Mouse (Mus musculus): ENCODE results near the gene Nxph4. TPM values are rescaled to one million over a fixed set of nuclear protein-coding genes. Genes with fewer than 3 reads are reported as not detected.

The Nxph4 gene
- polyA plus RNA-seq, 1 experiment from 2014 or later, result 1.9 TPM

DNA sequence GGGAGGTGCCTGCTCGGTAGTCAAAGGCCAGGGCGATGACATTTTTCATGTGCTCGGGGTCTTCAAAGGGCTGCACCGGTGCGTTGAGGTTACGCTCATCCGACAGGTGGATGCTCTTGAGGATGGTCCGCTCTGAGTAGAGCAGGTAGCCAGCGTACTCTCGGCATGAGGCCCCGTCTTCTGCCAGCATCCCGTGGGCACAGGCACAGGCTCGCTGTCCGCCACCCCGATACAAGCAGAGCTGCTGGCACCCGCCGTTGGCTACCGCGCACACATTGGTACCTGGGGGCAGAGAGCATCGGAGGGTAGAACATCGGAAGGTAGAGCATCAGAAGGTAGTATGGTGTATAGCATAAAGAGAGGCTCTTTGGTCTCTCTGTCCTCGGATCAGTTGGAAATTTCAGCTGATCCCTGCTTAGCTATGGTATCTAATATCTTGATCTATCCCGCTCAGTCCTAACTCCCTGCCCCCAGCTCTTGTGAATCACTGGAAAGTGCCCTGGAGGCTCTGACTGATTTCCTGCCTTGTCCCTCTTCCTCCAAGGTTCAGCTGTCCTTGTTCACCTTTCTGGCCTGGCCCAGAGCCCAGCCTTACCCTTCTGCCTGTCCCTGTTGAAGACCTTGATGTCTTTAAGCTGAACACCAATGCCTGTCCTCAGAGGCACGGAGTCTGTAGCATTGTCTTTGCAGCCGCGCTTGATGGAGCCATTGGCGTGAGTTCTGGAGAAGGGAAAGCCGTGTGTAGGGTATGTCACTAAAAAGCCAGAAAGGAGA, 32.4 kb upstream of the Nxph4 start:
- WGBS, result 91% methylated on average over 28 of the region's 28 CpGs
- no peak overlapping the region for H3K9ac ChIP-seq
- no peak for ATAC-seq (ENCODE audit: borderline replicate concordance, extremely low read depth, low FRiP score, low TSS enrichment)
- no peaks in the 10 kb centered on the region for H3K27me3 ChIP-seq
- H3K4me3 ChIP-seq, result no peak overlapping the region
- H3K36me3 ChIP-seq, result peaks cover 61% of the 10 kb centered on the region
- no peak overlapping the region for H3K27ac ChIP-seq
- peaks cover 22% of the 10 kb centered on the region for H3K4me1 ChIP-seq
- H3K9me3 ChIP-seq, result no peaks in the 10 kb centered on the region
- no peak overlapping the region for H3K4me2 ChIP-seq

DNA sequence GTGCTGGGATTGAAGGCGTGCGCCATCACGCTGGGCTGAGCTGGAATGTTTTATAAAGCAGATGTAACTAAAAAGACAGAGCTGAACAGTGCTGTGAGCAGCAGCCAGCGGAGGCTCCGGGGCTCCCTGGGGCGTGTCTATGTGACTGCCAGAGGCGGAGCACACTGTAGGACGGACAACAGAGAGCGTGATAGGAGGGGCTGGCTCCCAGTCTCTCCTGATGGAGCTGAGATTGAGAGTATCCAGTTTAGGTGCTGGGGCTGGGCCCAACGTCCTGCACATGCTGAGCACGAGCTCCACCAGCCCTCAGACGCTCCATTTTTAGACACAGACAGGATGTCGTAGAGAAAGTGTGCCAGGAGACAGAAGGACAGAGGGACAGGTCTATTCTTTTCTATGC, 29.9 kb upstream of the Nxph4 start:
- peaks cover 13% of the 10 kb centered on the region for H3K4me1 ChIP-seq
- H3K9me3 ChIP-seq, result no peaks in the 10 kb centered on the region
- H3K27ac ChIP-seq, result peak overlapping the region; percentile 46
- H3K36me3 ChIP-seq, result peaks cover 71% of the 10 kb centered on the region
- ATAC-seq (ENCODE audit: borderline replicate concordance, extremely low read depth, low FRiP score, low TSS enrichment), result peak; percentile 84
- H3K27me3 ChIP-seq, result no peaks in the 10 kb centered on the region
- WGBS, result 21% methylated on average over 13 of the region's 13 CpGs
- H3K4me3 ChIP-seq, result no peak overlapping the region
- H3K4me2 ChIP-seq, result no peak overlapping the region; the same call in 1 of the 2 replicates
- no peak overlapping the region for H3K9ac ChIP-seq

DNA sequence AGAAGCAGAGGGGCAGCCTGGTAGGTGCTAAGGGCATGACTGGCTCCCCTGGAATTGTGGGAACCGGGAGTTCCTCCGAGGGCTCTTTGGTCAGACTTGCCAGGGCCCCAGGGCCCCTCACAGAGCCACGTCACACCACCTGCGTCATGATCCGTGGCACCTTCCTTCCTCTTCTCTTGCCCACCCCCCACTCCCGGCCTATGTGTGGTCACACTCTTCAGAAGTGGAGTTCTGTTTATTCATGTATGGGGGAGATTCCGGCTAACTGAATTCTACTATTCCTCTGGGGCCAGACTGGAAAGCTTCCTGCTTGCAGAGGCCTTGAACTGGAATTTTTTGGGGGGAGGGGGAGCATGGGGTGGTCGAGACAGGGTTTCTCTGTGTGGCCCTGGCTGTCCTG, 29.5 kb upstream of the Nxph4 start:
- no peak overlapping the region for H3K9ac ChIP-seq
- no peak overlapping the region; the same call in 1 of the 2 replicates for H3K4me2 ChIP-seq
- H3K4me3 ChIP-seq, result no peak overlapping the region
- H3K9me3 ChIP-seq, result no peaks in the 10 kb centered on the region
- ATAC-seq (ENCODE audit: borderline replicate concordance, extremely low read depth, low FRiP score, low TSS enrichment), result peak; percentile 43; the same call in 1 of the 2 replicates
- WGBS, result 35% methylated on average over 8 of the region's 8 CpGs
- H3K27ac ChIP-seq, result peak overlapping the region; percentile 46
- peaks cover 73% of the 10 kb centered on the region for H3K36me3 ChIP-seq
- H3K4me1 ChIP-seq, result peaks cover 13% of the 10 kb centered on the region
- H3K27me3 ChIP-seq, result no peaks in the 10 kb centered on the region

DNA sequence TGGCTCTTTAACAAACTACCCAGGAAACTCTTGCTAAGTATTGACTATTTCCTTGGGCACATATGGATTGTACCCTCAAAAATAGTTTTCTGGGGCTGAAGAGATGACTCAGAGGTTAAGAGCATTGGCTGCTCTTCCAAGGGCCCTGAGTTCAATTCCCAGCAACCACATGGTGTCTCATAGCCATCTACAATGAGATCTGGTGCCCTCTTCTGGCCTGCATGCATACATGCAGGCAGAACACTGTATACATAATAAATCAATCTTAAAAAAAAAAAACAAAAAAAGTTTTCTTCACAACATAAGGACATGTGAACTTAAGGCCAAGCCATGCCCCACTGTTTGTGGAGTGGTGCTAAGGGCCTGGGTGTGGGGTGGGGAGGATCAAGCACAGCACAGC, 26.8 kb upstream of the Nxph4 start:
- no peak overlapping the region for H3K9ac ChIP-seq
- H3K4me3 ChIP-seq, result no peak overlapping the region
- H3K4me2 ChIP-seq, result no peak overlapping the region
- ATAC-seq (ENCODE audit: borderline replicate concordance, extremely low read depth, low FRiP score, low TSS enrichment), result no peak
- no peak overlapping the region for H3K27ac ChIP-seq
- peaks cover 13% of the 10 kb centered on the region for H3K4me1 ChIP-seq
- H3K36me3 ChIP-seq, result peaks cover 78% of the 10 kb centered on the region
- H3K9me3 ChIP-seq, result no peaks in the 10 kb centered on the region
- H3K27me3 ChIP-seq, result no peaks in the 10 kb centered on the region

DNA sequence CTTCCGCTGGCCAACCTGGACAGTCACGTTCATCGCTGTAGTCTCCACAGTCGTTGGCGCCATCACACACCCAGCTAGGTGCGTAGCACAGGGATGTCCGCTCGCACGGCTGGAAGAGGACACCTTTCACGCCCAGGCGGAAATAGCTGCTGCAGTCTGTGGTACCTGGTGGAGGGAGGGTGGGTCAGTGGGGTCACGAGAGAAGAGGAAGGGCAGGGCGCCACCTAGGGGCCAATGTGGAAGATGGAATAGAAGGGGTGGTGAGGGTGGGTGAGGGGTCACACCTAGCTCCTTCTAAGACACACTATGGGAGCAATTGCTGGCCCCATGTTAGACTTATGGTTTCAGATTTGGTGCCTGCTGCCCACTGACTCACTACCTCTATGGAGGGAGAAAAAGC, 23.0 kb upstream of the Nxph4 start:
- no peak overlapping the region for H3K27ac ChIP-seq
- H3K9ac ChIP-seq, result no peak overlapping the region
- H3K9me3 ChIP-seq, result no peaks in the 10 kb centered on the region
- 83% methylated on average over 13 of the region's 13 CpGs for WGBS
- no peak overlapping the region for H3K4me2 ChIP-seq
- no peaks in the 10 kb centered on the region for H3K4me1 ChIP-seq
- H3K36me3 ChIP-seq, result peaks cover 93% of the 10 kb centered on the region
- H3K4me3 ChIP-seq, result no peak overlapping the region
- no peaks in the 10 kb centered on the region for H3K27me3 ChIP-seq
- ATAC-seq (ENCODE audit: borderline replicate concordance, extremely low read depth, low FRiP score, low TSS enrichment), result no peak

DNA sequence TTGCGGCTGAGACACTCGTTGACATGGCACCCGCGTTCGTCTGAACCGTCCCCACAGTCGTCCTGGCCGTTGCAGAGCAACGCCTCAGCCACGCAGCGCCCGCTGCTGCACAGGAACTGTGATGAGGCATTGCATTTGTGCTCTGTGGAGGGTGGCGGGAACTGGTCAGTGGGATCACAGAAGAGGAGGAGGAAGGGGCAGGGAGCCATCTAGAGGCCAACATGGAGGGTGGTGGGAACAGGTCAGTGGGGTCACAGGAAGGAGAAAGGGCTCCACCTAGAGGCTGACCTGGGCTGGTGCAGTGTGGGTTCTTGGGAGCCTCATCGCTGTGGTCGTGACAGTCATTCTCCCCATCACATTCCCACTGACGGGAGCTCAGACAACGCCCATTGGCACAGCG, 21.3 kb upstream of the Nxph4 start:
- Histone ChIP-seq H3K4me2 (no peak overlapping the region), H3K4me3 (no peak overlapping the region), H3K27ac (no peak overlapping the region), H3K9ac (no peak overlapping the region), H3K27me3 (no peaks in the 10 kb centered on the region), H3K4me1 (no peaks in the 10 kb centered on the region), H3K36me3 (peaks cover 88% of the 10 kb centered on the region), H3K9me3 (no peaks in the 10 kb centered on the region)
- WGBS, result 67% methylated on average over 18 of the region's 18 CpGs
- no peak for ATAC-seq (ENCODE audit: borderline replicate concordance, extremely low read depth, low FRiP score, low TSS enrichment)

DNA sequence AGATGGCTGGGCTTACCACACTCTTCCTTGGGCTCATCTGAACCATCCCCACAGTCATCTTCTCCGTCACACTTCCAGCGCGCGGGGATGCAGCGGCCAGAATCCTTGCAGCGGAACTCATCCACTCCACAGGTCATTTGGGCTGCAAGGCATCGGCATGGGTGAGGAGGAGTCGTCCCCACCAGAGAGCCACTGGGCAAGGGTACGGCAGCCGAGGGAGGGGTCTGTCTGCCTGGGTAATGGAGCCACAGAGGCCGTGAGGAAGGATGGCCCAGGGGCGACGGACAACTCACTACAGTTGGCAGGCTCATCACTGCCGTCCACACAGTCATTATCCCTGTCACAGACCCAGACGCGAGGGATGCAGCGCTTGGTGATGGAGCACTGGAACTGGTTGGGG, 15.5 kb upstream of the Nxph4 start:
- Histone ChIP-seq H3K36me3 (peaks cover 85% of the 10 kb centered on the region), H3K9me3 (no peaks in the 10 kb centered on the region), H3K9ac (no peak overlapping the region), H3K27me3 (no peaks in the 10 kb centered on the region), H3K4me2 (no peak overlapping the region), H3K4me3 (no peak overlapping the region), H3K27ac (no peak overlapping the region), H3K4me1 (no peaks in the 10 kb centered on the region)
- ATAC-seq (ENCODE audit: borderline replicate concordance, extremely low read depth, low FRiP score, low TSS enrichment), result no peak
- WGBS, result 82% methylated on average over 17 of the region's 17 CpGs

DNA sequence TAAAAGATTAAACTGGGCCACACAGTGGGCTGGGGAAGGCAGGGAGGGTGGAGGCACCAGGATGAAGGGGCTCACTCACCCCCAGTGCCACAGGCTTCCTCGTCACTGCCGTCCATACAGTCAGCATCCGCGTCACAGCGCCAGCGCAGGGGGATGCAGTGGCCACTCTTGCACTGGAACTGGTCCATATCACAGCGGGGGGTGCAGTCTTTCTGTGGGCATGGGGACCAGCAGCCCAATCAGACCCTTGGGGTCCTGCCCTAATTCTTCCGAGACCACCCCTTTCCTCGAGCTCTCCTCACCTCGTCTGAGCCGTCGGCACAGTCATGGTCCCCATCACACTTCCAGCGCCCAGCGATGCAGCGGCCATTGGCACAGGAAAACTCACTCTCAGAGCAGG, 13.9 kb upstream of the Nxph4 start:
- Histone ChIP-seq H3K4me1 (no peaks in the 10 kb centered on the region), H3K9ac (no peak overlapping the region), H3K27ac (no peak overlapping the region), H3K4me2 (no peak overlapping the region), H3K9me3 (no peaks in the 10 kb centered on the region), H3K4me3 (no peak overlapping the region), H3K36me3 (peaks cover 77% of the 10 kb centered on the region), H3K27me3 (no peaks in the 10 kb centered on the region)
- no peak for ATAC-seq (ENCODE audit: borderline replicate concordance, extremely low read depth, low FRiP score, low TSS enrichment)
- 95% methylated on average over 15 of the region's 15 CpGs for WGBS

DNA sequence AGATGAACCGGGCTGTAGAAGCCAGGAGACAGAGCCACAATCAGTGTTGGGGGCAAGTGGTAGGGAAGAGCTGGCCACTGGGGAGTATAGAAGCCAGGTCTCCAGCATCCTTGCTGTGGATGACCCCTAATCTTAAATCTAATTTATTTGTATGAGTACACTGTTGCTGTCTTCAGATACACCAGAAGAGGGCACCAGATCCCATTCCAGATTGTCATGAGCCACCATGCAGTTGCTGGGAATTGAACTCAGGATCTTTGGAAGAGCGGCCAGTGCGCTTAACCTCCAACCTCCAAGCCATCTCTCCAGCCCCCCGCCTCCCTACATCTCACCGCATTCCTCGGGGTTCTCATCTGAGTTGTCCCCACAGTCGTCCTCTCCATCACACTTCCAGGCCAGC, 12.1 kb upstream of the Nxph4 start:
- Histone ChIP-seq H3K27me3 (no peaks in the 10 kb centered on the region), H3K4me1 (no peaks in the 10 kb centered on the region), H3K9me3 (no peaks in the 10 kb centered on the region), H3K4me2 (no peak overlapping the region), H3K27ac (no peak overlapping the region), H3K36me3 (peaks cover 76% of the 10 kb centered on the region), H3K4me3 (no peak overlapping the region), H3K9ac (no peak overlapping the region)
- no peak for ATAC-seq (ENCODE audit: borderline replicate concordance, extremely low read depth, low FRiP score, low TSS enrichment)
- WGBS, result 87% methylated on average over 7 of the region's 7 CpGs

DNA sequence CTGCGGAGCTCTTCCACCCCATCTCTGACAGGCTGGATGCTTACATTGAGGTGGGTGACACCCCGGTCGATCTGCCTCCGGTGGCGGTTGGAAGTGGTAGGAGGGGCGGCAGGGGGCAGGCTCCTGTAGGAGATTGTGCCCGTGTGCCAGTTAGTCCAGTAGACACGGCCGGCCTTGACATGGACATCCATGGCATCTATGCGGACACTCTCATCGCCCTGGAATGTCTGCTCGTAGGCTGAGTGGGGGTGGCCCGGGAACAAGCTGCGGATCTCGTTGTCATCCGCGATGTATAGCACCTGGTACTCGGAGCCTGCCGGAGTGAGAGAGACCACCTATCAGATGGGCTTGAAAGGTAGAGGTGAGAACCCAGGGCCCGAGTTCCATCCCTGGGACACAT, 10.0 kb upstream of the Nxph4 start:
- Histone ChIP-seq H3K4me3 (no peak overlapping the region), H3K9me3 (no peaks in the 10 kb centered on the region), H3K9ac (no peak overlapping the region), H3K27ac (no peak overlapping the region), H3K4me1 (no peaks in the 10 kb centered on the region), H3K36me3 (peaks cover 70% of the 10 kb centered on the region), H3K4me2 (no peak overlapping the region), H3K27me3 (no peaks in the 10 kb centered on the region)
- 83% methylated on average over 20 of the region's 20 CpGs for WGBS
- ATAC-seq (ENCODE audit: borderline replicate concordance, extremely low read depth, low FRiP score, low TSS enrichment), result no peak

DNA sequence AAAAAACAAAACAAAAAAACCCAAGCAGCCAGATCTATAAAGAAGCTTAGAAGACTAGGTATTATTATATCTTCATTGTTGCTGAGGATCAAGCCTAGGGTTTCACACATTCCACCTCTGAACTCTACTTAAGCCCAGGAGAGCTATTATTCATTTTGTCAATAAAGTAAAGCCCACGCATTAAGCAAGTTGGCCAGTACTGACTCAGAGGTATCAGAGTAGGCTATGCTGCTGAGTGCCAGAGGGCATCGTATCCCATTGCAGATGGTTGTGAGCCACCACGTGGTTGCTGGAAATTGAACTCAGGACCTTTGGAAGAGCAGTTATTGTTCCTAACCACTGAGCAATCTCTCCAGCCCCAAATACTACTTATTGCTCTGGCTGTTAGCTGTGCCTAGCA, 9.6 kb upstream of the Nxph4 start:
- H3K9me3 ChIP-seq, result no peaks in the 10 kb centered on the region
- peaks cover 71% of the 10 kb centered on the region for H3K36me3 ChIP-seq
- no peak for ATAC-seq (ENCODE audit: borderline replicate concordance, extremely low read depth, low FRiP score, low TSS enrichment)
- no peak overlapping the region for H3K4me2 ChIP-seq
- H3K4me1 ChIP-seq, result no peaks in the 10 kb centered on the region
- H3K4me3 ChIP-seq, result no peak overlapping the region
- no peak overlapping the region for H3K9ac ChIP-seq
- H3K27me3 ChIP-seq, result no peaks in the 10 kb centered on the region
- 75% methylated on average over 3 of the region's 3 CpGs for WGBS
- no peak overlapping the region for H3K27ac ChIP-seq

DNA sequence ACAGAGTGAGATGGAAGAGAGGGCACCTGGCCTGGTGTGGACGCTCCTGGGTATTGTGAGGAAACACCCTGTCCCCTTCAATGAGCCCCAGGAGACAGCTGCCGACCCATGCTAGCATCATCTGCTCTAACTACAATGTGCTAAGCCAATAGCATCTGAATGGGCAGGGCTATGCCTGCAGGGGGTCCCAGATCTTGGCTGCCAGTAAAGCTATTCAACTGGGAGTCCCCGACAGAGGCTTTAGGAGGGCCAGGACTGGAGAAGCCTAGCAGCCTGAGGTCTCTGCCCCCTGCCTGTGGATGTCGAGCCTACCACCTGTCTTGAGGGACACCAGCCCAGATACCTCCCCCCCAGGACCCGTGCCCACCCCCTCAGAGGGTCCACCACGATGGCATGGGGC, 8.4 kb upstream of the Nxph4 start:
- ATAC-seq (ENCODE audit: borderline replicate concordance, extremely low read depth, low FRiP score, low TSS enrichment), result no peak
- Histone ChIP-seq H3K4me1 (no peaks in the 10 kb centered on the region), H3K4me2 (no peak overlapping the region), H3K27ac (no peak overlapping the region), H3K4me3 (no peak overlapping the region), H3K9me3 (no peaks in the 10 kb centered on the region), H3K9ac (no peak overlapping the region), H3K27me3 (no peaks in the 10 kb centered on the region), H3K36me3 (peaks cover 68% of the 10 kb centered on the region)
- 63% methylated on average over 6 of the region's 6 CpGs for WGBS

DNA sequence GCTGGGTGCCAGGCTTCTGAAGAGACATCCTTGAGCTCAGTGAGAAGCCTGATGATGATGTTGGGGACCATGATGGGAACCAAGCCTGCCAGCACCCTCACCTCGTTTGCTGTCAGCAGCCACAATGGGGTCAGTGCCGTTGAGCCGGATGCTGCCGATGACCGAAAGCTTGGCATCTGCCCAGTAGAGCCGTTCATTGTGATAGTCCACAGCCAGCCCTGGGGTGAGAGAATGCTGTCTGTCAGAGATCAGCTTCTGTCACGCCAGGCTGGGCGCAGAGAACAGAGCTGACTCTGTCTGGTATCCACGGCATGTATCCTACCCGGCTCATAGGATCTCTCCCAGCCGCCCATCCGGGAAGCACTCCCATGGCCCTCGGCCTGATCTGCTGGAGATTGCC, 7.7 kb upstream of the Nxph4 start:
- H3K27ac ChIP-seq, result no peak overlapping the region
- H3K4me3 ChIP-seq, result no peak overlapping the region
- ATAC-seq (ENCODE audit: borderline replicate concordance, extremely low read depth, low FRiP score, low TSS enrichment), result no peak
- WGBS, result 85% methylated on average over 13 of the region's 13 CpGs
- no peaks in the 10 kb centered on the region for H3K9me3 ChIP-seq
- peaks cover 62% of the 10 kb centered on the region for H3K36me3 ChIP-seq
- H3K27me3 ChIP-seq, result peaks cover 1% of the 10 kb centered on the region; the same call in 1 of the 2 replicates
- H3K4me2 ChIP-seq, result no peak overlapping the region
- H3K4me1 ChIP-seq, result 0 out of 2 replicates have a peak, but pooled peaks cover under 1% of the 10 kb centered on the region
- no peak overlapping the region for H3K9ac ChIP-seq
